Comparison of ENCODE assay signal across 8 mouse cellular contexts in the genomic region with DNA sequence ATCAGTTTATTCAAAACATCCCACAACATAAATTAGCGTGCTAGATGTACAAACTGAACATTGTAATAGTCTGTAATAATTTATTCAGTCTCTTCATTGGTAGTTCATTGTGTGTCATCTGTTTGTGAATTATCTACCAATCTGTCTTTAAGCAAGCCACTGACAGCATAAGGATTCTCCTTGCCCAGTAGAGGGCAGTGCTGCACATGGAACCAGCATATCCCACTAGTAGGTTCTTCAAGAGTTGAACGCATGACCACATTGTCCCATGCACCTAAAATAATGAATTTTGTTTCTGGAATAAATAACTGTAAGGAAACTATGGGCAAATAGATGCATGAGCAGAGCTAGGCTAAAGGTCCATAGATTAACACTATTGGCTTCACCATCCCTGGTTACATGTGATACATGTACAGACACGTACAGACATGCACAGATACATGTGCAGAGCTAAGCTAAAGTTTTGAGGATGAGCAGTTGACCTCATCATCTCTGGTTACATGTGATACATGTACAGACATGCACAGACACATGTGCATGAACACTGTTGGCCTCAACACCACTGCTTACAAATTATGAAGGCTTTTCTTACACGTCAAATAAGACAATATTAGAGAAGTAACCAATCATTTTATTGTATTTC.
DNase-seq lines count a peak whose midpoint lies in the region; TF ChIP-seq lines count a peak whose summit lies in the region.

No protein-coding gene starts in this region.

- TF ChIP-seq CTCF in CH12.LX (conservative IDR thresholded peaks at IDR 0.05 in 1 of 2, IDR thresholded peaks at IDR 0.05 in 1 of 2; ENCODE audit: low read depth in 2 of 2, low read length in 2 of 2) = peak in 1 of 2 experiments; percentile 31; a peak in 2 of 4 replicates

- H3K79me2 ChIP-seq in CH12.LX (replicated peaks; ENCODE audit: control insufficient read depth, extremely low read depth, insufficient read depth, poor library complexity, severe bottlenecking) = no peaks in the 10 kb centered on the region

- no peak for TF ChIP-seq EP300 in CH12.LX (IDR thresholded peaks at IDR 0.05; ENCODE audit: low read length)

- dilution Hi-C loops in CH12.LX (cut with MboI; ENCODE audit: extremely low pct_ligation_motif_present, extremely low pct_unique_long_range_greater_than_20kb, low sequenced_read_pairs) = no loop called here

- peak; percentile 19 for TF ChIP-seq RAD21 in CH12.LX (IDR thresholded peaks at IDR 0.05; ENCODE audit: low read depth, low read length)

- no peak overlapping the region for H3K9ac ChIP-seq in CH12.LX (ENCODE audit: insufficient read depth, low read depth)

- no peak overlapping the region for H3K4me2 ChIP-seq in CH12.LX (ENCODE audit: insufficient read depth, low read depth, poor library complexity, severe bottlenecking)

- peaks cover 63% of the 10 kb centered on the region for H3K9me3 ChIP-seq in CH12.LX (replicated peaks; ENCODE audit: low read length)

- no peak overlapping the region for H3K4me3 ChIP-seq in CH12.LX (replicated peaks in 1 of 3; ENCODE audit: low read depth in 2 of 3, low read length in 2 of 3, poor library complexity in 1 of 3)

- in situ Hi-C loops in CH12.LX (cut with MboI; ENCODE audit: low pct_ligation_motif_present, low pct_unique_long_range_greater_than_20kb, low sequenced_read_pairs) = no loop called here

- DNase-seq in CH12.LX (ENCODE audit: extremely low read depth) = peak; percentile 3
- peak; percentile 29 for DNase-seq in Muller cell, postnatal 12 days (ENCODE audit: inconsistent ontology term)
- DNase-seq in cerebellum, postnatal 10 days = peak; percentile 89
- peak; percentile 17 to 61 for DNase-seq in frontal cortex, postnatal 10 days (ENCODE audit: low spot score in 2 of 2)
- peak; percentile 81 for DNase-seq in layer of hippocampus, adult 11-12 months (ENCODE audit: low spot score)
- peak; percentile 58 for DNase-seq in lung, postnatal 10 days
- peak; percentile 82 to 84 for DNase-seq in right cerebral cortex, adult 2 months (ENCODE audit: low spot score in 2 of 2)
- DNase-seq in gastrocnemius, adult 8-10 months (ENCODE audit: low spot score in 2 of 2) = no peak

- TF ChIP-seq POLR2A in CH12.LX (IDR thresholded peaks at IDR 0.05; ENCODE audit: low read depth, low read length) = no peak

- H3K36me3 ChIP-seq in CH12.LX (replicated peaks in 1 of 2; ENCODE audit: control insufficient read depth in 1 of 2, insufficient read depth in 1 of 2, low read length in 1 of 2) = no peaks in the 10 kb centered on the region

- H3K27me3 ChIP-seq in CH12.LX (replicated peaks) = no peaks in the 10 kb centered on the region

- no peak overlapping the region for H3K27ac ChIP-seq in CH12.LX (ENCODE audit: insufficient read depth, low read depth)

- no peaks in the 10 kb centered on the region for H3K4me1 ChIP-seq in CH12.LX (ENCODE audit: control insufficient read depth in 1 of 2, insufficient read depth in 2 of 2)

TF ChIP-seq in CH12.LX, 34 proteins besides CTCF, POLR2A, EP300 and RAD21:
- TF ChIP-seq PAX5 (IDR thresholded peaks at IDR 0.05; ENCODE audit: low read length) (no peak), MYC (IDR thresholded peaks at IDR 0.05; ENCODE audit: low read depth, low read length) (no peak), ETS1 (conservative IDR thresholded peaks at IDR 0.05; ENCODE audit: low read depth, low read length) (no peak), ZC3H11A (IDR thresholded peaks at IDR 0.05; ENCODE audit: low read depth, low read length) (no peak)
TF ChIP-seq in CH12.LX: peak in this region for 0.

Comparison
In these comparisons a context has a peak if more than half of its experiments do, and no peak if none do; other contexts are left out.
1. DNase-seq: peak in CH12.LX (single experiment), Muller cell, postnatal 12 days (single experiment), cerebellum, postnatal 10 days (2 of 2), frontal cortex, postnatal 10 days (2 of 2), layer of hippocampus, adult 11-12 months (single experiment), lung, postnatal 10 days (single experiment) and right cerebral cortex, adult 2 months (2 of 2); none in gastrocnemius, adult 8-10 months (0 of 2).